Mouse (Mus musculus) monocyte, adult 5-6 weeks (primary cell): ENCODE results near the gene Dhx35. TPM values are rescaled to one million over a fixed set of nuclear protein-coding genes. Genes with fewer than 3 reads are reported as not detected.

Experiments
- ATAC-seq: fragments of 153-309, 156-312 bp; replicated peaks from 2 replicates; pipeline ENCODE4 v1.8.0; 2017; ENCODE audit warnings: mild to moderate bottlenecking; ENCODE audit not compliant: low TSS enrichment, insufficient number of reproducible peaks, severe bottlenecking, poor library complexity, low FRiP score
- total RNA-seq: library from RNA; stranded (forward); fragments of 200-1000, 200-491, 200-594 nt; gene quantifications from 3 replicates; pipeline ENCODE4 v1.2.3, GENCODE M21; 2017

The Dhx35 gene
- total RNA-seq, 1 experiment from 2014 or later, result 20.6 TPM

DNA sequence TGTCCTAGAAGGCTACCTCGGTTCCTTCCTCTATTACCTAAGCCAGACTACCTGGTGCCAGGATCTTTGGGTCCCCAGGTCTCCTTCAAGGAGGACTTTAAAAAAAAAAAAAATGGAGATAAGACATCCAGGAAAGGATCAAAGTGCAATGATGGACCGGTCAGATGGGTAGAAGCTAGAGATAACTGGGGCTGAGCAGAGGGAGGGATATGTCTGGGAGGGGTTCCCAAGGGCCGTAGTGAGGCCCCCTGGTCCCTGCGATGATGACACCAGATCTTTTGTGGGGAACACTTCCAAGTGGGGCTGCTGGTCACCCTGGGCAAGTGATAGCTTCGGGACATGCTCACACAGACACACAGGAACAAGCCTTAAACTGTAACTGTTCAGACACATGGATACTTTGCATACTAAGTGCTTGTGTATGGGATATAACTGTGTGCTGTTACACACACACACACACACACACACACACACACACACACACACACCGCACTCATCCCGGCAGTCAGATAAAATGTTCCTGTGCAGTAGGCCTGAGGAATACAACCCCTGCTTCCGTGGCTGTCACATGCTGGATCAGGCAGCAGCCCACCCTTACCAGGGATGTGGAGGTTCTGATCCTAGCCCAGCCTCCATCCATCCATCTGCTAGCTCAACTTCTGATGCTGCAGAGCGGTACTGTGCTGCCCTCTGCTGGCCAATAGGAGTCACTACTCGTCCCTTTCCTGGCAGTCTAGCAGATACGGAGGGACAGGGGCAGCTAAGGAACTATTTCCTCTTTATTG, 68.9 kb downstream of the Dhx35 start:
- peak; percentile 69 for ATAC-seq

DNA sequence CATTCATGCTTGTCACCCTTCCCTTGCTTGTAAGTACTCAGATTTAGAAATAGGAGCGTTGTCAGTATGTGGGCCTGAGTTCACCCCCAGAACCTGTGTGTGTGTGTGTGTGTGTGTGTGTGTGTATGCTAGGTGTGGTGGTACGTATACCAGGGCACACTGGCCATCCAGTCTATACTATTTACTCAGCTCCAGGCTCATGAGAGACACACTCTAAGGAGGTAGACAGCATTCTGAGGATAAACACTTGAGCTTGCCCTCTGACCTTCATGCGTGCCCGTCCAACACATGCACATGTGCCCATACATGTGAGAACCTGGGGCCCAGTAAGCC, 69.5 kb downstream of the Dhx35 start:
- no peak for ATAC-seq

DNA sequence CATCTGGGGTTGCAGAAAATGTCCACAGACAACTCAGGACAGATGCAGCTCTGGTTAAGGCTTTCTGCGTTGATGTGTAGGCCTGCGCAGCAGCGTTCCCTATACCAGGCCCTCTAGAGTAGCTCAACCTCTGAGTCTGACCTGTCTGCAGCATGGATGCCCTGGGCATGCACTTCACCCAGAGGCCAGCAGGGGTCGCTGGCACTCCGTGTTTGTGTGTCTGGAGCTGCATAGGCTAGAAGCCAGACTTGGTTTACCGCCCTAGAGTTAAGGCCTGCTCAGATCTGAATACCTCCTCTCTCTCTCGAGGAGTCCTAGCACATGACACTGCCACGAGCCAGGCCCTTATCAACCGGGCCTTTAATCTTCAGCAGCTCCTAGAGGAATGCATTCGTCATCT, 70.8 kb downstream of the Dhx35 start:
- peak; percentile 44; the same call in 1 of the 2 replicates for ATAC-seq

- no peak for ATAC-seq
Observed at GRCm38 (mm10) chr2:158886571-158886970, 92.0 kb downstream of the Dhx35 start.

DNA sequence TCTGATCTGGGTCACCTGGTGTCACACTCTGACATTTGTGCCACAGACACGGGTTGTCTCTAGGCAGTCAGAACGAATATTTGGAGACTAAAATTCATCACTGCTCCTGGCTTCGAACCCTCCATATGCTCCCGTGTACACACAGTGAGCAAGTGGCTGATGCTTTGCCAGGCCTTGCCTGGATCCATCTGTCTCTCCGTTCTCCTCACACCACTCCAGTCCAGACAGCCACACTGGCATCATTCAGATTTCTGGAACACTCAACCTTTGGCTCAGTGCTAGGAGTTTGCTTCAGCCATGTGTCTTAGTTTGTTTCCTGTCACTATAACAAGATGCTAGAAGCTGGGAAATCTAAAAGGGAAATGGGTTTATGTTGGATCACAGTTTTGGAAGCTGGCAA, 93.9 kb downstream of the Dhx35 start:
- ATAC-seq, result no peak

DNA sequence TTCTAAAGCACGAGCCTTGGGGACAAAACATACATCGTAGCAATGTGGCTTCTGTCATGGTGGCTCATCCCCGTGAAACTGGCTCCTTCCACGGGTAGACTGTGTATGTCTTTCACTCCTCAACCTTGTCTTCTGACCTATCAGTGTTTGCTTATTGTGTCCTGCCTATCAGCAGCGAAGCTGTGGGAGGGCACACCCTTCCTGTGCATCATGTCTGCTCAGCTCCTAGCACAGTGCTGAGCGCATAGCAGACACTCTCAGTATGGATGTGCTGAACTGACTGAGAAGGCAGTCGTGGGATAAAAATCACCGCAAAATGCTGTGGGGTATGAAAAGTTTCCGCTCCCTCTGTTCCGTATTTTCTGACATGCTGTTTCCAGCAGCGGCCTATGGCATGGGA, 94.6 kb downstream of the Dhx35 start:
- no peak for ATAC-seq

- no peak for ATAC-seq
Observed at GRCm38 (mm10) chr2:158891319-158891718, 96.7 kb downstream of the Dhx35 start.

DNA sequence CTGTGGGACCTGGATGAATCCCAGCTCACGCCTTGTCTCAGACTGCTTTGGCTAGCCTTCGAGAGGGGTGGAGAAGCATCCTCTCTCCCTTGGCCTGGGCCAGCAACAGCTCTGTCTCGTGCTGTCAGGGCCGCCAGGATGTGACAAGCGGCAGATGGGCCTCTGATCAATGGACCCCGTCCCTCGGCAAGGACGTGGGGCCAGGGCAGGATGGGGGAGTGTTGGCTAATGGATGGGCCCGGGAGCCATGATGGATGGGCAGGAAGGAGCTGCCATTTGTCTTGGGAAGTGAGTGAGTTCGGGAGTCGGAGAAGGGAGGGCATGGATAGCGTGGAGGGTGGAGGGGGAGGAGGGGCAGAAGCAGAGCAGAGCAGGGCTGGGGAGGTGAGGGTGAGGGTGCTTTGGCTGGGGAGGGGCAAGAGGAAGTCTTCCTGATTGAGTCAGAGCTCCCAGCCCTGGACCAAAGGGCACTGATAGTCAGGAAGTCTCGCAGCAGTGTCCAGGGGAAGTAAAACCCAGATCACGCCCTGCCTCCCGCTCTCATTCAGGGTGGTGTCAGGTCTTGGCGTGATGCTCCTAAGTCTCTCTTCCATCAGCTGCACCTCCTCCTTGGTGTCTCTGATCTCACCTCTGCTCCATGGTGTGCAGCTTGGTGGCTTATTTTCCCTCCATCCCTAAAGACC, 98.7 kb downstream of the Dhx35 start:
- no peak for ATAC-seq

GRCm38 (mm10) chr2:158898469-158899196, 104.0 kb downstream of the Dhx35 start:
- ATAC-seq, result no peak

Other genes with a start within 250 kb of the Dhx35 start
- gene Slc32a1, start 184.0 kb upstream of the Dhx35 start, total RNA-seq, result not detected in 3 replicates
- 22.5 to 30.7 TPM (median 30.6 TPM) in 3 replicates for gene Actr5, start 169.9 kb upstream of the Dhx35 start, total RNA-seq
- 16.0 to 28.4 TPM (median 16.3 TPM) in 3 replicates for gene Ppp1r16b, start 129.4 kb upstream of the Dhx35 start, total RNA-seq
- gene Fam83d, start 26.7 kb upstream of the Dhx35 start, total RNA-seq, result 1.9 to 2.2 TPM in 2 of 3 replicates, not detected in the other